Mouse (Mus musculus) kidney, postnatal 0 days (tissue): ENCODE measurements at regions not wholly inside any gene's neighbourhood (a gene's known extent, or its start where the extent isn't known, plus 50 kb on each side); places are given as distances from the start of the nearest gene placed in this dataset.

Experiments
- ATAC-seq: fragments of 200-750 bp; cut with Nextera tagmentation; replicated peaks from 2 replicates; pipeline ENCODE4 v1.8.0; 2017; ENCODE audit warnings: low read depth, moderate number of reproducible peaks, moderate TSS enrichment, moderate library complexity; ENCODE audit not compliant: low FRiP score
- DNase-seq: peaks from one replicate; pipeline ENCODE4 v3.0.0-alpha.2; 2016; ENCODE audit warnings: low spot score
- H3K27ac ChIP-seq: fragments of 300-500 bp; sonication (generic); 2 replicates; pipeline ENCODE4 v1.5.1; 2014; ENCODE audit warnings: mild to moderate bottlenecking
- H3K27me3 ChIP-seq: fragments of 300-500 bp; sonication (generic); 2 replicates; pipeline ENCODE4 v1.6.1; 2014; ENCODE audit warnings: low read length, mixed read lengths; ENCODE audit not compliant: insufficient read depth
- H3K36me3 ChIP-seq: fragments of 300-500 bp; sonication (generic); 2 replicates; pipeline ENCODE4 v1.6.1; 2014; ENCODE audit warnings: low read length, mixed read lengths; ENCODE audit not compliant: insufficient read depth
- H3K4me1 ChIP-seq: fragments of 300-500 bp; sonication (generic); replicated peaks from 2 replicates; pipeline ENCODE4 v1.6.1; 2014; ENCODE audit warnings: antibody characterized with exemption, low read length, mixed read lengths; ENCODE audit not compliant: insufficient read depth
- H3K4me2 ChIP-seq: fragments of 300-500 bp; sonication (generic); 2 replicates; pipeline ENCODE4 v1.6.1; 2014; ENCODE audit warnings: mild to moderate bottlenecking, low read length, moderate library complexity, mixed read lengths
- H3K4me3 ChIP-seq: fragments of 300-500 bp; sonication (generic); replicated peaks from 2 replicates; pipeline ENCODE4 v1.5.1; 2014; ENCODE audit warnings: low read depth, low read length
- H3K9ac ChIP-seq: fragments of 300-500 bp; sonication (generic); 2 replicates; pipeline ENCODE4 v1.6.1; 2014; ENCODE audit warnings: low read depth, low read length
- H3K9me3 ChIP-seq: fragments of 300-500 bp; sonication (generic); replicated peaks from 2 replicates; pipeline ENCODE4 v1.6.1; 2016; ENCODE audit warnings: low read length, inconsistent platforms, mixed read lengths
- CTCF ChIP-seq: IDR thresholded peaks from 2 replicates; pipeline ENCODE4 v1.5.1; 2016; ENCODE audit warnings: antibody characterized with exemption, low read depth, mild to moderate bottlenecking, moderate library complexity
- WGBS: fragments of 180-500 bp; shearing (Covaris S2); extraction: QIAGEN DNeasy Blood & Tissue Kit; methylation state at CpG from one replicate; pipeline ENCODE4 v1.1.7; 2014; 5-methylcytosine and 5-hydroxymethylcytosine counted together

DNA sequence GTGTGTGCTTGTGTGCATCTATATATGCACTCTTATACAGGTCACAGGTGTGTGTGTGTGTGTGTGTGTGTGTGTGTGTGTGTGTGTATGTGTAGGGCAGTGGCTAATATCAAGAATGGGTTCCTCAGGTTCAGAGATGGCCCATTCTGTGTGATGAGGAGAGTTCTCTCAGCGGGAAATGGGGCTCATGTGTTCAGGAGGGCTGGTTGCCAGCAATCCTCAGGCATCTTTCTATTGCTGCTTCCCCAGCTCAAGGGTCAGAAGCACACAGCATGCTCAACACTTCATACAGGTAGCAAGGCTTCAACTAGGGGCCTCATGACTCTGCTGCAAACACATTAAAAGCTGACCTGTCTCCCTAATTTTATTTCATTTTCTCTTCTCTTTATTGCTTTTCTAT is 517.7 kb downstream of the Cntnap4 start:
- no peak for TF ChIP-seq CTCF
- Histone ChIP-seq H3K9me3 (no peaks in the 10 kb centered on the region), H3K36me3 (no peaks in the 10 kb centered on the region), H3K4me3 (no peak overlapping the region), H3K4me1 (no peaks in the 10 kb centered on the region), H3K27me3 (no peaks in the 10 kb centered on the region), H3K27ac (no peak overlapping the region), H3K4me2 (no peak overlapping the region), H3K9ac (no peak overlapping the region)
- ATAC-seq (no peak), DNase-seq (no peak)
- 70% methylated on average over 1 of the region's 1 CpGs for WGBS

GRCm38 (mm10) chr8:113111665-113112064 is 523.7 kb upstream of the Mon1b start:
- ATAC-seq (no peak), DNase-seq (no peak)
- H3K9ac ChIP-seq: no peak overlapping the region
- no peaks in the 10 kb centered on the region for H3K36me3 ChIP-seq
- no peak overlapping the region for H3K4me3 ChIP-seq
- no peak overlapping the region for H3K27ac ChIP-seq
- no peaks in the 10 kb centered on the region for H3K27me3 ChIP-seq
- WGBS: 76% methylated on average over 6 of the region's 6 CpGs
- H3K9me3 ChIP-seq: no peaks in the 10 kb centered on the region
- 0 out of 2 replicates have a peak, but pooled peaks have one; percentile 33 for TF ChIP-seq CTCF
- H3K4me2 ChIP-seq: no peak overlapping the region
- no peaks in the 10 kb centered on the region for H3K4me1 ChIP-seq

GRCm38 (mm10) chr8:113114165-113114700 is 521.2 kb upstream of the Mon1b start:
- Histone ChIP-seq H3K27ac (no peak overlapping the region), H3K4me3 (no peak overlapping the region), H3K9ac (no peak overlapping the region), H3K9me3 (no peaks in the 10 kb centered on the region), H3K4me1 (no peaks in the 10 kb centered on the region), H3K4me2 (no peak overlapping the region), H3K27me3 (no peaks in the 10 kb centered on the region), H3K36me3 (no peaks in the 10 kb centered on the region)
- no peak for TF ChIP-seq CTCF
- 20% methylated on average over 3 of the region's 3 CpGs for WGBS
- DNase-seq (peak; percentile 73), ATAC-seq (peak; percentile 63; the same call in 1 of the 2 replicates)

DNA sequence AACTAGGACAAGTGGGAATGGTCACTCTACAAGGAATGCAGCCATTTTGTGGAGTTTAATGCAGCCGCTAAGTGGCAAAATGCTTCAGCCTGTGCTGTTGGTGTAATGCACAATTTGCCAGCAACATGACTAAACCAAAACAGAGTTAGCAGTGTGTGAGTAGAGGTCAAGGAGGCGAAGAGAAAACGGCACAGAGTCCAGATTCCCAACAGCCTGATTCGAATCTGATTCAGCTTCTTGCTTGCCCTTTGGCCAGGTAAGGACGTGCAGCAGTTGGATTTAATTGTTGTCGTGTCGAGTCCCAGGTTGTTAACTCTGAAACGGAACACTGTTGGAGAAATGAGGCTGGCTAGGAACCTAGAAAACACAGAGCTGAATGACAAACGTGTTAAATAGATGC is 518.1 kb upstream of the Mon1b start:
- no peaks in the 10 kb centered on the region for H3K9me3 ChIP-seq
- H3K36me3 ChIP-seq: no peaks in the 10 kb centered on the region
- H3K4me1 ChIP-seq: no peaks in the 10 kb centered on the region
- no peak overlapping the region for H3K4me2 ChIP-seq
- no peak for ATAC-seq
- no peak for TF ChIP-seq CTCF
- H3K27ac ChIP-seq: no peak overlapping the region
- no peaks in the 10 kb centered on the region for H3K27me3 ChIP-seq
- no peak for DNase-seq
- 51% methylated on average over 9 of the region's 9 CpGs for WGBS
- H3K4me3 ChIP-seq: no peak overlapping the region
- H3K9ac ChIP-seq: no peak overlapping the region

DNA sequence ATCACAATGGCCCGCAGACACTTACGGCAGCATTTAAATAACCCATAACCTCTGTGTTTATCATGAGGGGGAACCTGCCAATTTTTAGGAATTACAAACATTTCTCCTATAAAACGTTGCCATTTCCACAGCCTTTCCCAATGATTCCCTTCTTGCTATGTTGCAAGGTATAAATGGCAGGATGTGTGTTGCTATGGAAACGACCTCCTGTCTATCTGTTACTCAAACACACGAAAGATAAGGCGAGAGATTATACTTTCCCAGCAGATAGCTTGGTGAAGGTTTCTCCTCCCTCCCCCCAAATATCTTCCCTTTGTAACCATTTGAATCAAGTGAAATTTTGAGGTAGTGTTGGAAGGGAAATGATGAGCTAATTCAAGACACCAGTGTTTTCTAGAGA is 509.8 kb upstream of the Mon1b start:
- no peaks in the 10 kb centered on the region for H3K4me1 ChIP-seq
- no peak overlapping the region for H3K4me3 ChIP-seq
- H3K27ac ChIP-seq: no peak overlapping the region
- ATAC-seq (no peak), DNase-seq (no peak)
- TF ChIP-seq CTCF: no peak
- no peaks in the 10 kb centered on the region for H3K9me3 ChIP-seq
- H3K27me3 ChIP-seq: no peaks in the 10 kb centered on the region
- H3K36me3 ChIP-seq: no peaks in the 10 kb centered on the region
- 58% methylated on average over 6 of the region's 6 CpGs for WGBS
- H3K9ac ChIP-seq: no peak overlapping the region
- H3K4me2 ChIP-seq: no peak overlapping the region

GRCm38 (mm10) chr8:113137361-113137760 is 498.0 kb upstream of the Mon1b start:
- Histone ChIP-seq H3K36me3 (no peaks in the 10 kb centered on the region), H3K4me2 (no peak overlapping the region), H3K4me1 (no peaks in the 10 kb centered on the region), H3K4me3 (no peak overlapping the region), H3K9ac (no peak overlapping the region), H3K9me3 (no peaks in the 10 kb centered on the region), H3K27ac (no peak overlapping the region), H3K27me3 (no peaks in the 10 kb centered on the region)
- no peak for TF ChIP-seq CTCF
- DNase-seq: no peak
- no peak for ATAC-seq

- no peak for ATAC-seq
- DNase-seq: no peak
- H3K36me3 ChIP-seq: no peaks in the 10 kb centered on the region
- WGBS: 88% methylated on average over 1 of the region's 1 CpGs
- no peak overlapping the region for H3K27ac ChIP-seq
- TF ChIP-seq CTCF: no peak
- H3K4me2 ChIP-seq: no peak overlapping the region
- H3K27me3 ChIP-seq: no peaks in the 10 kb centered on the region
- no peaks in the 10 kb centered on the region for H3K9me3 ChIP-seq
- H3K9ac ChIP-seq: no peak overlapping the region
- H3K4me3 ChIP-seq: no peak overlapping the region
- no peaks in the 10 kb centered on the region for H3K4me1 ChIP-seq
Measured at GRCm38 (mm10) chr8:113140021-113140420, 495.4 kb upstream of the Mon1b start.
